In genomic region chr15:20669507-20669906, GRCm38 (mm10) we compare ENCODE assay signal across 24 mouse cellular contexts. TPM values are rescaled to one million over a fixed set of nuclear protein-coding genes. Genes with fewer than 3 reads are reported as not detected.
"Had no signal": no experiment of that assay in that cellular context is flagged by ENCODE, and none has a peak within 500 bp of the region (broad histone marks: within the 10 kb centered on the region; RNA-seq: fewer than 3 reads in every experiment).

No protein-coding gene starts in this region.

RNA-seq across cellular contexts. Expression of gene Acot10, which starts 3.0 kb away (rescaled TPM):
- total RNA-seq: left cerebral cortex, adult 8-10 months; left cerebral cortex, postnatal 10 days; left cerebral cortex, postnatal 14 days; left cerebral cortex, postnatal 25 days; left cerebral cortex, postnatal 36 days; left cerebral cortex, postnatal 4 days; liver, adult 2 months; megakaryocyte-erythroid progenitor cell, adult 5-6 weeks; midbrain, postnatal 0 days; monocyte, adult 5-6 weeks had no signal
- polyA plus RNA-seq: limb, embryonic 10.5 days; limb, embryonic 11.5 days; limb, embryonic 12.5 days; limb, embryonic 15.5 days; liver, adult 2 months; liver, embryonic 11.5 days; liver, embryonic 12.5 days; liver, embryonic 13.5 days; liver, embryonic 15.5 days; liver, embryonic 16.5 days; liver, postnatal 0 days; lung, adult 2 months; lung, embryonic 16.5 days; macrophage; midbrain, embryonic 11.5 days had no signal
